Mouse (Mus musculus): ENCODE measurements at regions not wholly inside any gene's neighbourhood (a gene's known extent, or its start where the extent isn't known, plus 50 kb on each side); places are given as distances from the start of the nearest gene placed in this dataset.

DNA sequence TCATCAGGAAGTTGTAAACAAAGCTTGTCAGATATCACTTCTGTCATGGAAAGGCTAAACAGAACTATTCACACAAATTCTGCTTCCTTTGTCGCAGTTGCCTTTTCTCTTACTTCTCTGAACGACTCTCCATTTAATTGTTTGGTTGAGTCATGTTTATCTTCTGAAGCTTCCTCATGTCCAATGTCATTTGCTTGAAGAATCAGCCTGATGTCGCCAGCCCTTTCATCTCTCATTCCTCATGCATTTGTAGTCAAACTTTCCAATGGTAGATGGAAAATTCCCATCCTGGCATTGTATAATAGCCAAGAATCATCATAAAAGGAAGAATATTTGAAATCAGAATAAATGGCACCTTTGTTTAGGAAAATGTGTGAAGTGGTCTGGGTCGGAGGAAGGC, 225.6 kb upstream of the Pde3a start:
- TF ChIP-seq POLR2A (IDR thresholded peaks at IDR 0.05; ENCODE audit: borderline replicate concordance, extremely low read depth, insufficient read depth, insufficient read length, poor library complexity, severe bottlenecking): no peak
- no peak for TF ChIP-seq CTCF (IDR thresholded peaks at IDR 0.05; ENCODE audit: borderline replicate concordance, extremely low read depth, insufficient read depth, insufficient read length)
